Comparison of ENCODE assay signal across 31 mouse cellular contexts in genomic region chr16:17962091-17962490, GRCm38 (mm10). TPM values are rescaled to one million over a fixed set of nuclear protein-coding genes. Genes with fewer than 3 reads are reported as not detected.
"Had no signal": no experiment of that assay in that cellular context is flagged by ENCODE, and none has a peak within 500 bp of the region (broad histone marks: within the 10 kb centered on the region; RNA-seq: fewer than 3 reads in every experiment).

No protein-coding gene starts in this region.

- H3K9me3 ChIP-seq: heart, embryonic 15.5 days; hindbrain, embryonic 13.5 days; hindbrain, embryonic 15.5 days; intestine, embryonic 15.5 days; limb, embryonic 12.5 days had no signal

- DNase-seq: gastrocnemius, postnatal 14 days; gastrocnemius, postnatal 36 days; heart, adult 2 months; heart, postnatal 14 days; heart, postnatal 36 days; kidney, adult 18-20 months; kidney, adult 8-10 months; kidney, postnatal 10 days; kidney, postnatal 25 days; kidney, postnatal 4 days; layer of hippocampus, adult 9-11 months; layer of hippocampus, postnatal 36 days; left cerebral cortex, postnatal 4 days; liver had no signal

- H3K4me1 ChIP-seq: heart, embryonic 13.5 days; heart, embryonic 15.5 days; hindbrain, embryonic 13.5 days; hindbrain, embryonic 15.5 days; intestine, embryonic 15.5 days; limb, embryonic 12.5 days had no signal

- ATAC-seq: forebrain, embryonic 16.5 days; hindbrain, postnatal 0 days; intestine, embryonic 15.5 days; intestine, postnatal 0 days had no signal

- H3K4me3 ChIP-seq: heart, adult 2 months; heart, embryonic 13.5 days; heart, embryonic 15.5 days; hindbrain, embryonic 13.5 days; hindbrain, embryonic 15.5 days; intestine, embryonic 15.5 days; layer of hippocampus, adult 2 months; limb, embryonic 12.5 days had no signal

- H3K36me3 ChIP-seq: heart, embryonic 13.5 days; heart, embryonic 15.5 days; hindbrain, embryonic 13.5 days; hindbrain, embryonic 15.5 days; intestine, embryonic 15.5 days; limb, embryonic 12.5 days had no signal

- H3K27me3 ChIP-seq: heart, embryonic 13.5 days; heart, embryonic 15.5 days; hindbrain, embryonic 15.5 days; intestine, embryonic 15.5 days; limb, embryonic 12.5 days had no signal

- H3K27ac ChIP-seq: heart, adult 2 months; heart, embryonic 13.5 days; heart, embryonic 15.5 days; hindbrain, embryonic 13.5 days; hindbrain, embryonic 15.5 days; hindbrain, postnatal 0 days; intestine, embryonic 15.5 days; layer of hippocampus, adult 2 months; limb, embryonic 12.5 days had no signal

RNA-seq across cellular contexts. Expression of gene Vpreb2, which starts 18.1 kb away (rescaled TPM):
- polyA plus RNA-seq: forebrain, embryonic 16.5 days; gonadal fat pad, adult 2 months; heart, adult 2 months; heart, embryonic 11.5 days; heart, embryonic 13.5 days; heart, embryonic 15.5 days; heart, postnatal 0 days; hindbrain, embryonic 11.5 days; hindbrain, embryonic 13.5 days; hindbrain, embryonic 15.5 days; hindbrain, postnatal 0 days; intestine, embryonic 15.5 days; intestine, postnatal 0 days; kidney, embryonic 14.5 days; kidney, embryonic 16.5 days; limb, embryonic 12.5 days; limb, embryonic 14.5 days had no signal

RNA-seq across cellular contexts. Expression of gene Gsc2, which starts 47.2 kb away (rescaled TPM):
- polyA plus RNA-seq: gonadal fat pad, adult 2 months; heart, adult 2 months; heart, embryonic 11.5 days; heart, embryonic 13.5 days; heart, embryonic 15.5 days; heart, postnatal 0 days; hindbrain, embryonic 11.5 days; intestine, embryonic 15.5 days; intestine, postnatal 0 days; kidney, embryonic 14.5 days; kidney, embryonic 16.5 days; limb, embryonic 12.5 days had no signal
